In genomic region chr2:116068901-116069300, GRCm38 (mm10) we compare ENCODE assay signal across 7 mouse cellular contexts. TPM values are rescaled to one million over a fixed set of nuclear protein-coding genes. Genes with fewer than 3 reads are reported as not detected.
DNase-seq lines count a peak whose midpoint lies in the region; ATAC-seq and TF ChIP-seq lines count a peak whose summit lies in the region.

No protein-coding gene starts in this region.

- ATAC-seq in liver, embryonic 11.5 days (replicated peaks; ENCODE audit: low FRiP score), result no peak
- no peak for ATAC-seq in forebrain, embryonic 15.5 days (replicated peaks)
- ATAC-seq in limb, embryonic 11.5 days (ENCODE audit: insufficient number of reproducible peaks, low FRiP score, low TSS enrichment, low read depth), result no peak
- no peak for ATAC-seq in stomach, embryonic 14.5 days (ENCODE audit: insufficient number of reproducible peaks, insufficient read depth, low FRiP score, low read depth)

- TF ChIP-seq POLR2A in thymus, adult 2 months (IDR thresholded peaks at IDR 0.05; ENCODE audit: control insufficient read depth, extremely low read depth, insufficient read depth, low read length, poor library complexity), result no peak

- no peak for DNase-seq in liver, embryonic 11.5 days (ENCODE audit: low spot score)
- no peak for DNase-seq in liver
- DNase-seq in limb, embryonic 11.5 days (ENCODE audit: low spot score), result no peak
- no peak for DNase-seq in thymus, adult 2 months
- no peak for DNase-seq in urinary bladder, postnatal 36 days (ENCODE audit: low spot score in 2 of 2)

- no peak for TF ChIP-seq CTCF in thymus, adult 2 months (IDR thresholded peaks at IDR 0.05; ENCODE audit: borderline replicate concordance, control insufficient read depth, extremely low read depth, insufficient read depth, low read length, poor library complexity)

- no peak overlapping the region for H3K27ac ChIP-seq in liver, embryonic 11.5 days (ENCODE audit: low read depth, low read length)
- peak overlapping the region; percentile 99 for H3K27ac ChIP-seq in forebrain, embryonic 15.5 days (replicated peaks)
- no peak overlapping the region; the same call in 1 of the 2 replicates for H3K27ac ChIP-seq in limb, embryonic 11.5 days (replicated peaks; ENCODE audit: low read depth, low read length)
- H3K27ac ChIP-seq in stomach, embryonic 14.5 days (ENCODE audit: low read length), result peak overlapping the region; percentile 100
- no peak overlapping the region for H3K27ac ChIP-seq in thymus, adult 2 months (ENCODE audit: control insufficient read depth, insufficient read depth, low read length)

- H3K4me3 ChIP-seq in liver, embryonic 11.5 days (ENCODE audit: low read depth, low read length), result peak overlapping the region; percentile 63
- peak overlapping the region; percentile 79 for H3K4me3 ChIP-seq in forebrain, embryonic 15.5 days
- peak overlapping the region; percentile 64 for H3K4me3 ChIP-seq in limb, embryonic 11.5 days (ENCODE audit: low read depth, low read length)
- peak overlapping the region; percentile 83 for H3K4me3 ChIP-seq in stomach, embryonic 14.5 days (ENCODE audit: low read depth, low read length)
- no peak overlapping the region for H3K4me3 ChIP-seq in thymus, adult 2 months (ENCODE audit: control insufficient read depth, insufficient read depth, low read length)

- H3K9me3 ChIP-seq in liver, embryonic 11.5 days (ENCODE audit: control insufficient read depth, low read length), result no peaks in the 10 kb centered on the region
- H3K9me3 ChIP-seq in forebrain, embryonic 15.5 days, result no peaks in the 10 kb centered on the region
- H3K9me3 ChIP-seq in limb, embryonic 11.5 days (ENCODE audit: control insufficient read depth, low read length), result no peaks in the 10 kb centered on the region
- H3K9me3 ChIP-seq in stomach, embryonic 14.5 days (ENCODE audit: control insufficient read depth, low read depth, low read length), result no peaks in the 10 kb centered on the region

- peak overlapping the region; percentile 38; the same call in 1 of the 2 replicates for H3K9ac ChIP-seq in liver, embryonic 11.5 days (ENCODE audit: low read depth, low read length)
- peak overlapping the region; percentile 81 for H3K9ac ChIP-seq in forebrain, embryonic 15.5 days (replicated peaks)
- peak overlapping the region; percentile 32 for H3K9ac ChIP-seq in limb, embryonic 11.5 days (ENCODE audit: low read length)
- peak overlapping the region; percentile 87 for H3K9ac ChIP-seq in stomach, embryonic 14.5 days (replicated peaks; ENCODE audit: low read depth, low read length)

- no peaks in the 10 kb centered on the region for H3K4me1 ChIP-seq in liver, embryonic 11.5 days (replicated peaks; ENCODE audit: control insufficient read depth, insufficient read depth, low read length)
- H3K4me1 ChIP-seq in forebrain, embryonic 15.5 days, result peaks cover 18% of the 10 kb centered on the region
- H3K4me1 ChIP-seq in limb, embryonic 11.5 days (ENCODE audit: control insufficient read depth, insufficient read depth, low read length), result 0 out of 2 replicates have a peak, but pooled peaks cover 8% of the 10 kb centered on the region
- no peaks in the 10 kb centered on the region for H3K4me1 ChIP-seq in stomach, embryonic 14.5 days (ENCODE audit: control insufficient read depth, insufficient read depth, low read length)
- H3K4me1 ChIP-seq in thymus, adult 2 months (replicated peaks; ENCODE audit: control insufficient read depth, insufficient read depth, low read length), result no peaks in the 10 kb centered on the region

- peaks cover 85% of the 10 kb centered on the region for H3K27me3 ChIP-seq in liver, embryonic 11.5 days (replicated peaks; ENCODE audit: control insufficient read depth, insufficient read depth, low read length)
- H3K27me3 ChIP-seq in forebrain, embryonic 15.5 days, result no peaks in the 10 kb centered on the region
- H3K27me3 ChIP-seq in limb, embryonic 11.5 days (ENCODE audit: control insufficient read depth, insufficient read depth, low read length), result peaks cover 30% of the 10 kb centered on the region
- no peaks in the 10 kb centered on the region for H3K27me3 ChIP-seq in stomach, embryonic 14.5 days (ENCODE audit: control insufficient read depth, insufficient read depth, low read length)
- peaks cover 9% of the 10 kb centered on the region; the same call in 1 of the 2 replicates for H3K27me3 ChIP-seq in thymus, adult 2 months (ENCODE audit: control insufficient read depth, insufficient read depth, low read length)

- WGBS in liver, embryonic 11.5 days, result 22% methylated on average over 7 of the region's 7 CpGs
- WGBS in forebrain, embryonic 15.5 days, result 6% methylated on average over 7 of the region's 7 CpGs
- 4% methylated on average over 7 of the region's 7 CpGs for WGBS in limb, embryonic 11.5 days
- 21% methylated on average over 7 of the region's 7 CpGs for WGBS in stomach, embryonic 14.5 days
- 56% methylated on average over 7 of the region's 7 CpGs for WGBS in thymus, adult 2 months

- peak overlapping the region; percentile 81 for H3K4me2 ChIP-seq in liver, embryonic 11.5 days
- H3K4me2 ChIP-seq in forebrain, embryonic 15.5 days (replicated peaks), result peak overlapping the region; percentile 78
- peak overlapping the region; percentile 30 for H3K4me2 ChIP-seq in limb, embryonic 11.5 days (ENCODE audit: low read depth, severe bottlenecking)
- peak overlapping the region; percentile 59 for H3K4me2 ChIP-seq in stomach, embryonic 14.5 days (replicated peaks; ENCODE audit: low read depth, low read length)

- no peaks in the 10 kb centered on the region for H3K36me3 ChIP-seq in liver, embryonic 11.5 days (ENCODE audit: control insufficient read depth, insufficient read depth, low read length)
- no peaks in the 10 kb centered on the region for H3K36me3 ChIP-seq in forebrain, embryonic 15.5 days
- H3K36me3 ChIP-seq in limb, embryonic 11.5 days (ENCODE audit: control insufficient read depth, insufficient read depth, low read length), result no peaks in the 10 kb centered on the region
- no peaks in the 10 kb centered on the region for H3K36me3 ChIP-seq in stomach, embryonic 14.5 days (ENCODE audit: control insufficient read depth, insufficient read depth, low read length)
- H3K36me3 ChIP-seq in thymus, adult 2 months (ENCODE audit: control insufficient read depth, insufficient read depth, low read length), result no peaks in the 10 kb centered on the region

RNA-seq across cellular contexts. Expression of gene Meis2, which starts 3.3 kb away (rescaled TPM):
- 18.0 and 20.0 TPM in 2 replicates for polyA plus RNA-seq in liver, embryonic 11.5 days (2014; fragmentation: Nextera tagmentation; extraction: Ambion mirVana)
- 155 and 167 TPM in 2 replicates for polyA plus RNA-seq in forebrain, embryonic 15.5 days (2015; fragmentation: Nextera tagmentation; extraction: Ambion mirVana)
- 51.4 and 53.9 TPM in 2 replicates for polyA plus RNA-seq in limb, embryonic 11.5 days (2014; fragmentation: Nextera tagmentation; extraction: Ambion mirVana)
- polyA plus RNA-seq in stomach, embryonic 14.5 days (2014; fragmentation: Nextera tagmentation; extraction: Ambion mirVana), result 85.0 and 86.3 TPM in 2 replicates
- 8.8 and 10.5 TPM in 2 replicates for polyA plus RNA-seq in thymus, adult 2 months (2012; rRNA removed)

Comparison
In these comparisons a context has a peak if more than half of its experiments do, and no peak if none do; other contexts are left out.
1. H3K27ac ChIP-seq: peak in forebrain, embryonic 15.5 days (single experiment) and stomach, embryonic 14.5 days (single experiment); none in liver, embryonic 11.5 days (single experiment), limb, embryonic 11.5 days (single experiment) and thymus, adult 2 months (single experiment).
2. H3K4me2 ChIP-seq: peak in every context shown above with its lines; median percentile 81 in liver, embryonic 11.5 days; 78 in forebrain, embryonic 15.5 days; 59 in stomach, embryonic 14.5 days; 30 in limb, embryonic 11.5 days.
3. H3K9ac ChIP-seq: peak in every context shown above with its lines; median percentile 87 in stomach, embryonic 14.5 days; 81 in forebrain, embryonic 15.5 days; 38 in liver, embryonic 11.5 days; 32 in limb, embryonic 11.5 days.